Mouse (Mus musculus): ENCODE data around the gene 4930518I15Rik.

DNA sequence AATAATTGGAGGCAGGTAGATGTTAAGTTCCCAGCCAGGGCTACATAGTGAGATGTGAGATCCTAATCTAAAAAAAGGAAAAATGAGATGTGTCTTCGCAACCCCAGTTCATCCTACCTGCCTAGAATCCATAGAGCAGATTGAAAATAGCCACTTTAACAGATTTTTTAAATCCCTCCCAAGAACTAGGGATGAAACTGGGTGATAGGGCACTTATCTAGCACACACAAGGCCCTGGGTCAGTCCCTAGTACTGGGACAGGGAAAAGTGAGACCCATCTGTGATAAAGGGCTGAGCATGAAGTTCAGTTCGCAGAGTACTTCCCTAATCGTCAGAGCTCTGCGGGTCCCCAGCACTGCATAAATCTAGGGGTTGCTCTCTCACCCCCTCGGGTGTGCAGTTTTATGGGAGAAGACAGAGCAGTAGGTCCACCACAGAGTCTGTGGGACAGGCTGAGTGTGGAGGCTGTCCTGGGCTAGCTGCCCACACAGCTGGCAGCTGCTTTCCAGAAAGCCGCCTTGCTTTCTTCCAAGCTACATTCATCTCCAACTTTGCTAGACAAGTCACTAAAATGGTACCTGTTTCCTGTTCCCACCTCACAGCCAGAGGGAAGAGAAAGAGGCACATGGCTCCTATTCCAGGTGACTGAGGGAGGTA is 9.1 kb downstream of the 4930518I15Rik start:
- TF ChIP-seq MAFK (IDR thresholded peaks at IDR 0.05; ENCODE audit: borderline replicate concordance, low read depth, low read length) (no peak), CTCF (IDR thresholded peaks at IDR 0.05 in 2 of 3, conservative IDR thresholded peaks at IDR 0.05 in 1 of 3; ENCODE audit: control insufficient read depth in 1 of 3, insufficient read depth in 1 of 3, low read depth in 2 of 3, low read length in 3 of 3, poor library complexity in 1 of 3, severe bottlenecking in 1 of 3) (no peak), USF1 (IDR thresholded peaks at IDR 0.05; ENCODE audit: low read depth, low read length) (no peak), E2F4 (IDR thresholded peaks at IDR 0.05; ENCODE audit: borderline replicate concordance, low read depth, low read length) (no peak), SIN3A (IDR thresholded peaks at IDR 0.05; ENCODE audit: low read length) (no peak), POLR2A (IDR thresholded peaks at IDR 0.05; ENCODE audit: control insufficient read depth in 1 of 2, insufficient read depth in 1 of 2, low read depth in 1 of 2, low read length in 2 of 2, poor library complexity in 1 of 2) (no peak), GATA1 (IDR thresholded peaks at IDR 0.05; ENCODE audit: low read depth, low read length) (peak; percentile 63), NRF1 (IDR thresholded peaks at IDR 0.05; ENCODE audit: insufficient read depth, low read depth, low read length, poor library complexity, severe bottlenecking) (no peak), CHD1 (IDR thresholded peaks at IDR 0.05; ENCODE audit: low read depth, low read length) (no peak), POLR2AphosphoS5 (IDR thresholded peaks at IDR 0.05; ENCODE audit: borderline replicate concordance, low read depth, low read length) (no peak), ZMIZ1 (IDR thresholded peaks at IDR 0.05; ENCODE audit: low read depth, low read length) (no peak), USF2 (IDR thresholded peaks at IDR 0.05; ENCODE audit: borderline replicate concordance in 1 of 2, insufficient read depth in 1 of 2, low read depth in 1 of 2, low read length in 2 of 2) (no peak)

Data from MEL (cell line).